Mouse (Mus musculus): ENCODE measurements around the gene Cnga1.

GRCm38 (mm10) chr5:72646131-72646530 is 2.1 kb upstream of the Cnga1 start:
- no peak for TF ChIP-seq CTCF (IDR thresholded peaks at IDR 0.05; ENCODE audit: borderline replicate concordance, insufficient read depth, low read depth, low read length)
- no peak for TF ChIP-seq POLR2A (IDR thresholded peaks at IDR 0.05; ENCODE audit: borderline replicate concordance, insufficient read depth, low read length)
